Mouse (Mus musculus): ENCODE results near the gene Pde2a. TPM values are rescaled to one million over a fixed set of nuclear protein-coding genes. Genes with fewer than 3 reads are reported as not detected.

The Pde2a gene
- polyA plus RNA-seq, 1 experiment from 2014 or later = 22.5 TPM

- H3K4me3 ChIP-seq (ENCODE audit: low read length) = no peak overlapping the region
- peaks cover 5% of the 10 kb centered on the region for H3K27me3 ChIP-seq (ENCODE audit: control insufficient read depth, insufficient read depth, low read depth, low read length)
- ATAC-seq (ENCODE audit: low read depth) = no peak
- no peak overlapping the region for H3K4me2 ChIP-seq (ENCODE audit: low read depth, low read length)
- H3K27ac ChIP-seq (ENCODE audit: low read length) = no peak overlapping the region
- no peaks in the 10 kb centered on the region for H3K36me3 ChIP-seq (ENCODE audit: control insufficient read depth, insufficient read depth, low read length)
- H3K9me3 ChIP-seq (ENCODE audit: control insufficient read depth, low read length) = no peaks in the 10 kb centered on the region
- no peak overlapping the region for H3K9ac ChIP-seq (ENCODE audit: low read length)
- WGBS = 65% methylated on average over 6 of the region's 6 CpGs
- H3K4me1 ChIP-seq (replicated peaks; ENCODE audit: control insufficient read depth, insufficient read depth, low read length) = no peaks in the 10 kb centered on the region; the same call in 1 of the 2 replicates
Measured at GRCm38 (mm10) chr7:101501675-101502074, 80.2 kb downstream of the Pde2a start.

- Histone ChIP-seq H3K9ac (ENCODE audit: low read length) (no peak overlapping the region), H3K9me3 (ENCODE audit: control insufficient read depth, low read length) (no peaks in the 10 kb centered on the region), H3K27me3 (ENCODE audit: control insufficient read depth, insufficient read depth, low read depth, low read length) (peaks cover 5% of the 10 kb centered on the region), H3K4me3 (ENCODE audit: low read length) (no peak overlapping the region), H3K4me2 (ENCODE audit: low read depth, low read length) (no peak overlapping the region), H3K4me1 (replicated peaks; ENCODE audit: control insufficient read depth, insufficient read depth, low read length) (no peaks in the 10 kb centered on the region; the same call in 1 of the 2 replicates), H3K36me3 (ENCODE audit: control insufficient read depth, insufficient read depth, low read length) (no peaks in the 10 kb centered on the region), H3K27ac (ENCODE audit: low read length) (no peak overlapping the region)
- peak; percentile 42; the same call in 1 of the 2 replicates for ATAC-seq (ENCODE audit: low read depth)
- 16% methylated on average over 8 of the region's 8 CpGs for WGBS
Measured at GRCm38 (mm10) chr7:101503351-101503750, 81.9 kb downstream of the Pde2a start.

- ATAC-seq (ENCODE audit: low read depth) = no peak; the same call in 1 of the 2 replicates
- H3K27me3 ChIP-seq (ENCODE audit: control insufficient read depth, insufficient read depth, low read depth, low read length) = peaks cover 5% of the 10 kb centered on the region
- H3K4me3 ChIP-seq (ENCODE audit: low read length) = no peak overlapping the region
- WGBS = 18% methylated on average over 7 of the region's 7 CpGs
- H3K9me3 ChIP-seq (ENCODE audit: control insufficient read depth, low read length) = no peaks in the 10 kb centered on the region
- no peak overlapping the region for H3K27ac ChIP-seq (ENCODE audit: low read length)
- H3K36me3 ChIP-seq (ENCODE audit: control insufficient read depth, insufficient read depth, low read length) = no peaks in the 10 kb centered on the region
- no peak overlapping the region for H3K9ac ChIP-seq (ENCODE audit: low read length)
- no peak overlapping the region for H3K4me2 ChIP-seq (ENCODE audit: low read depth, low read length)
- H3K4me1 ChIP-seq (replicated peaks; ENCODE audit: control insufficient read depth, insufficient read depth, low read length) = no peaks in the 10 kb centered on the region; the same call in 1 of the 2 replicates
Measured at GRCm38 (mm10) chr7:101503803-101504202, 82.3 kb downstream of the Pde2a start.

DNA sequence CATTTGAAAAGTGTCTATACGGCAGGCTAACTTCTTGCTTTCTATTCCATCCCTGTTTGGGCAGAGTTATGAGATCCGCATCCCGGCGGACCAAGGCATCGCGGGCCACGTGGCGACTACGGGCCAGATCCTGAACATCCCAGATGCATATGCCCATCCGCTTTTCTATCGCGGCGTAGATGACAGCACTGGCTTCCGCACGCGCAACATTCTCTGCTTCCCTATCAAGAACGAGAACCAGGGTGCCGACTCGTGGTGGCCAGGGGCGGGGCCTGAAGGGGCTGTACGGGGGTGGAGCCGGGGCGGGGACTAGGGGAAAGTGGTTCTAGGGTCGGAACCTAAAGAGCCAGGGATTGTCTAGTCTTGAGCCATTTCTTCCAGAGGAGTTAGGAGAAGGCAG lies 83.0 kb downstream of the Pde2a start:
- Histone ChIP-seq H3K27ac (ENCODE audit: low read length) (no peak overlapping the region), H3K4me2 (ENCODE audit: low read depth, low read length) (peak overlapping the region; percentile 43), H3K9me3 (ENCODE audit: control insufficient read depth, low read length) (no peaks in the 10 kb centered on the region), H3K4me1 (replicated peaks; ENCODE audit: control insufficient read depth, insufficient read depth, low read length) (no peaks in the 10 kb centered on the region; the same call in 1 of the 2 replicates), H3K27me3 (ENCODE audit: control insufficient read depth, insufficient read depth, low read depth, low read length) (peaks cover 5% of the 10 kb centered on the region), H3K4me3 (ENCODE audit: low read length) (peak overlapping the region; percentile 31), H3K9ac (ENCODE audit: low read length) (peak overlapping the region; percentile 42), H3K36me3 (ENCODE audit: control insufficient read depth, insufficient read depth, low read length) (no peaks in the 10 kb centered on the region)
- 12% methylated on average over 24 of the region's 24 CpGs for WGBS
- ATAC-seq (ENCODE audit: low read depth) = peak; percentile 49; the same call in 1 of the 2 replicates

DNA sequence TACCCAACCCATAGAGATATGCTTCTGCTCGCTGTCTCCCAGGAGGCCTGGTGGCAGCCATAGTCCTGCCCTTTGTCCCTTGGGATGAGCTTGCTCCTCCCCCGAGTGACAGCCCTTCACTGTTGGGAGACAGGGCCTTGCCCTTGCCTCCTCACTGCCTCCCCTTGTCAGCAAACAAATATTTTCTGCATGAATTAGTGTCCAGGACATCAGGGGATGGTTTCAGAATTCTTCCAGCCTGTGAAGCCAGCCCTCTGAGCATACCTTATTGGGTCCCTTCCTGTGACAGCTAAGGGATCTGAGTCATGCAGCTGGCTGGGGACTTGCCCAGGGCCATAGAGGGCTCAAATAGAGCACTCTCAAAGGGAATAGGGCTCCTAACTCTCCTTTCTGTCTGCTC lies 87.7 kb downstream of the Pde2a start:
- Histone ChIP-seq H3K9ac (ENCODE audit: low read length) (no peak overlapping the region), H3K27me3 (ENCODE audit: control insufficient read depth, insufficient read depth, low read depth, low read length) (no peaks in the 10 kb centered on the region; the same call in none of the 2 replicates), H3K4me3 (ENCODE audit: low read length) (no peak overlapping the region), H3K4me2 (ENCODE audit: low read depth, low read length) (no peak overlapping the region), H3K36me3 (ENCODE audit: control insufficient read depth, insufficient read depth, low read length) (no peaks in the 10 kb centered on the region), H3K4me1 (replicated peaks; ENCODE audit: control insufficient read depth, insufficient read depth, low read length) (no peaks in the 10 kb centered on the region; the same call in 1 of the 2 replicates), H3K27ac (ENCODE audit: low read length) (no peak overlapping the region), H3K9me3 (ENCODE audit: control insufficient read depth, low read length) (no peaks in the 10 kb centered on the region)
- ATAC-seq (ENCODE audit: low read depth) = no peak
- WGBS = 63% methylated on average over 2 of the region's 2 CpGs

DNA sequence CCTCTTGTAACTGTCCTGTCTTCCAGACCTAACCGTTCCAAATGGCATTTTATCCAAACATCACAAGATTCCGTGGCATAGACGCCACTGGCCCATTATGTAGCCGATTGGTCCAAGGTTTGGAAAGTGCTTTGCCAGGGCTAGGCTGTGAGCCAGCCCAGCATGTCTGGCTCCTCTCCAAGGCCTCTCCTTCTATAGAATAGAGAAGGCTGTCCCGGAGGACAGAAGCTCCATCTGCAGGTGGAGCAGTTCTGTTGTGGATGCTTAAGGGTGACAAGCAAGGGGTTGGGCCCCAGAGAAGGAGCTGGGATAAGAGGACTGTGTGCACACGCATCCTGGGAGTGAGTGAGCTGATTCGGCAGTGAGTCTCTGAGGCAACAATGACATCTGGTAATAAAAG lies 92.2 kb downstream of the Pde2a start:
- no peaks in the 10 kb centered on the region for H3K4me1 ChIP-seq (replicated peaks; ENCODE audit: control insufficient read depth, insufficient read depth, low read length)
- H3K4me3 ChIP-seq (ENCODE audit: low read length) = no peak overlapping the region
- no peaks in the 10 kb centered on the region for H3K27me3 ChIP-seq (ENCODE audit: control insufficient read depth, insufficient read depth, low read depth, low read length)
- H3K27ac ChIP-seq (ENCODE audit: low read length) = no peak overlapping the region
- 47% methylated on average over 7 of the region's 7 CpGs for WGBS
- no peaks in the 10 kb centered on the region for H3K9me3 ChIP-seq (ENCODE audit: control insufficient read depth, low read length)
- H3K9ac ChIP-seq (ENCODE audit: low read length) = no peak overlapping the region
- H3K36me3 ChIP-seq (ENCODE audit: control insufficient read depth, insufficient read depth, low read length) = no peaks in the 10 kb centered on the region
- H3K4me2 ChIP-seq (ENCODE audit: low read depth, low read length) = no peak overlapping the region
- ATAC-seq (ENCODE audit: low read depth) = no peak

GRCm38 (mm10) chr7:101514768-101515167 lies 93.3 kb downstream of the Pde2a start:
- H3K27ac ChIP-seq (ENCODE audit: low read length) = no peak overlapping the region
- 72% methylated on average over 6 of the region's 6 CpGs for WGBS
- H3K4me1 ChIP-seq (replicated peaks; ENCODE audit: control insufficient read depth, insufficient read depth, low read length) = no peaks in the 10 kb centered on the region
- H3K9ac ChIP-seq (ENCODE audit: low read length) = no peak overlapping the region
- H3K9me3 ChIP-seq (ENCODE audit: control insufficient read depth, low read length) = no peaks in the 10 kb centered on the region
- no peaks in the 10 kb centered on the region for H3K36me3 ChIP-seq (ENCODE audit: control insufficient read depth, insufficient read depth, low read length)
- no peak overlapping the region for H3K4me3 ChIP-seq (ENCODE audit: low read length)
- H3K4me2 ChIP-seq (ENCODE audit: low read depth, low read length) = no peak overlapping the region
- no peaks in the 10 kb centered on the region for H3K27me3 ChIP-seq (ENCODE audit: control insufficient read depth, insufficient read depth, low read depth, low read length)
- ATAC-seq (ENCODE audit: low read depth) = no peak

DNA sequence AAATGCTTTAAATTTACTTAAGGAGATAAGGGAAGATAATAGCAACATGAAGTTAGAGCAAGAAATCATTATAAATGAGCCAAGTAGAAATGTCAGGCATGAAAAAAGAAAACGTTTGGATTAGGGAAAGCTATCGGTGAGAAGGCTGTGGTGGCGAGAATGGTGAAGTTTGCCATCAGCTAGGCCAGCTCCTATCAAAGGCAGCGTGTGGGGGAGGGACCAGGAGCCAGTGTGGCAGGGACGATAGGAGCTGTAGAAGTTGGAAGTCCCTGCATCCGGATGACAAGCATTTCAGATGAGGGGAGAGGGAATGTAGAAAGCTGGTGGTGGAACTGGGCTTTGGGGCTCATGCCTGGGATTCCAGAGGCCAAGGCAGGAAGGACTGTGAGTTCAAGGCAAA lies 93.8 kb downstream of the Pde2a start:
- H3K27ac ChIP-seq (ENCODE audit: low read length) = no peak overlapping the region
- H3K4me3 ChIP-seq (ENCODE audit: low read length) = no peak overlapping the region
- H3K9ac ChIP-seq (ENCODE audit: low read length) = no peak overlapping the region
- ATAC-seq (ENCODE audit: low read depth) = no peak
- H3K4me1 ChIP-seq (replicated peaks; ENCODE audit: control insufficient read depth, insufficient read depth, low read length) = no peaks in the 10 kb centered on the region
- H3K4me2 ChIP-seq (ENCODE audit: low read depth, low read length) = no peak overlapping the region
- 21% methylated on average over 6 of the region's 6 CpGs for WGBS
- no peaks in the 10 kb centered on the region for H3K9me3 ChIP-seq (ENCODE audit: control insufficient read depth, low read length)
- no peaks in the 10 kb centered on the region for H3K27me3 ChIP-seq (ENCODE audit: control insufficient read depth, insufficient read depth, low read depth, low read length)
- no peaks in the 10 kb centered on the region for H3K36me3 ChIP-seq (ENCODE audit: control insufficient read depth, insufficient read depth, low read length)

GRCm38 (mm10) chr7:101516460-101516859 lies 95.0 kb downstream of the Pde2a start:
- Histone ChIP-seq H3K27ac (ENCODE audit: low read length) (no peak overlapping the region), H3K36me3 (ENCODE audit: control insufficient read depth, insufficient read depth, low read length) (no peaks in the 10 kb centered on the region), H3K4me3 (ENCODE audit: low read length) (no peak overlapping the region), H3K4me2 (ENCODE audit: low read depth, low read length) (no peak overlapping the region), H3K9ac (ENCODE audit: low read length) (no peak overlapping the region), H3K4me1 (replicated peaks; ENCODE audit: control insufficient read depth, insufficient read depth, low read length) (no peaks in the 10 kb centered on the region), H3K27me3 (ENCODE audit: control insufficient read depth, insufficient read depth, low read depth, low read length) (no peaks in the 10 kb centered on the region), H3K9me3 (ENCODE audit: control insufficient read depth, low read length) (no peaks in the 10 kb centered on the region)
- ATAC-seq (ENCODE audit: low read depth) = no peak
- 63% methylated on average over 6 of the region's 6 CpGs for WGBS

DNA sequence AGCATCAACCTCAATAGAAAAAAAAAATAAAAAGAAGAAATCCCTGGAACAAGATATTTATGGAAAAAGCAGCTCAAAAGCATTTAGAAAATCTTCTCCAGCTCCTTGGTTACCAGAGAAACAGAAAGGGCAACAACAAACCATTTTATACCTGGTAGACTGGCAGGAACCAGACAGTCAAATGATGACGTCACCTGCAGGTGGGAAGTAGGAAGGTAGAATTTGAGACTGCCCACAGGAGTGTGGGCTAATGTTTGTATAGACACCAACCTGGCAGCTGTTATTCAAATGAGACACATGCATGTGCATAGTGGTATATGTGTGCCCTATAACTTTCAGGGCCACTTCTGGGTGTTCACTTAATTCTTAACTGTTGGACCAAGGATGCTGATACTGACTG lies 100.2 kb downstream of the Pde2a start:
- Histone ChIP-seq H3K27ac (ENCODE audit: low read length) (no peak overlapping the region), H3K27me3 (ENCODE audit: control insufficient read depth, insufficient read depth, low read depth, low read length) (no peaks in the 10 kb centered on the region), H3K4me2 (ENCODE audit: low read depth, low read length) (no peak overlapping the region)

More for the DNA sequence above, 100.2 kb downstream of the Pde2a start:
- WGBS = 49% methylated on average over 1 of the region's 1 CpGs
- no peak overlapping the region for H3K9ac ChIP-seq (ENCODE audit: low read length)
- H3K4me1 ChIP-seq (replicated peaks; ENCODE audit: control insufficient read depth, insufficient read depth, low read length) = no peaks in the 10 kb centered on the region
- ATAC-seq (ENCODE audit: low read depth) = no peak
- H3K9me3 ChIP-seq (ENCODE audit: control insufficient read depth, low read length) = no peaks in the 10 kb centered on the region
- no peak overlapping the region for H3K4me3 ChIP-seq (ENCODE audit: low read length)
- no peaks in the 10 kb centered on the region for H3K36me3 ChIP-seq (ENCODE audit: control insufficient read depth, insufficient read depth, low read length)

All from lung, embryonic 16.5 days (tissue).